Mouse (Mus musculus): Measurements from ENCODE around the gene Ubac2.

DNA sequence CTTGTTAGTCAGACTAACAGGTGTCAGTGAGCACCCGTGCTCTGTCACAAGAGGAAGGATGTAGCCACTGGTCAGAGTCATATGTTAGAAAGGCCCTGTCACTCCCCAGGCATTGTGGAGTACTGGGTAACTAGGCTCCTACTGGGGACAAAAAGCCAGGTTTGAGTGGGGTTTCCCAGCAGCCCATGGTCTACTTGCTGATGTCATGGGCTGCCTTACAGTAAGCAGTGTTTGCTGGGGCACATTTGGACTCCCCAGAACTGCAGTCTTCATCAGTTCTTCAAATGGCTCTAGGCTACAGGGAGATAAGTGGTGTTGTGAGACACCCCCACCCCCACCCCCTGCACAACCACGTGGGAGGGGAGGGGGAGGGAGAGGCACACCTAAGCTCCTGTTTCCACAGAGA is 179.5 kb downstream of the Ubac2 start:
- no peak for TF ChIP-seq CTCF (IDR thresholded peaks at IDR 0.05; ENCODE audit: low read depth)
- TF ChIP-seq EP300 (IDR thresholded peaks at IDR 0.05; ENCODE audit: low read depth): no peak
